Mouse (Mus musculus): ENCODE results near the gene Olfr1466. TPM values are rescaled to one million over a fixed set of nuclear protein-coding genes. Genes with fewer than 3 reads are reported as not detected.

Gene Olfr1466
- not detected in 2 replicates for polyA plus RNA-seq (2016; fragmentation: Nextera tagmentation; extraction: Ambion mirVana)

DNA sequence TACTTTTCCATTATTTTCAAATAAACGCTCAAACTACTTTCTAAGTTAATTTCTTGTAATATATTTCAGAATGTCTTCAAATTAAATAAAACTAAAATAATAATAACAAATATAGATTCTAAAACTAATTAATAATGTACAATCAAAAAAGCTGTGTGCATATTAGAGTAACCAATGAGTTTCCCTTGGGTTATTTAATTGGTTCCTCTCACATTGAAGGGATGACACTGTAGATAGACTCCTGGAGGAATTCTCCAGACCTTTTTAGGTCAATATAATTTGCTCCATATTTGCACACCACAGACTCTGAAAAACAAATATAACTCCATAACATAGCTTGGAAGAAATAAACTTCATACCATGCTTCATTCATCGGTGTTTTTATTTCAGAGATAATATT lies at the start of gene Olfr1466:
Gene Olfr1466 (plus strand): TSS at position 301 of the 400 bp plus-strand sequence.
- Histone ChIP-seq H3K9ac (no peak within 1 kb of the TSS), H3K27ac (no peak within 1 kb of the TSS), H3K4me2 (replicated peaks) (no peak within 1 kb of the TSS), H3K9me3 (peaks cover 9% of the 10 kb centered on the region), H3K4me3 (no peak within 1 kb of the TSS), H3K27me3 (no peaks in the 10 kb centered on the region), H3K36me3 (no peaks in the 10 kb centered on the region), H3K4me1 (no peaks in the 10 kb centered on the region)
- ATAC-seq (ENCODE audit: insufficient number of reproducible peaks, insufficient read depth, low FRiP score, low TSS enrichment): no peak
- 86% methylated on average over 2 of the region's 2 CpGs for WGBS

DNA sequence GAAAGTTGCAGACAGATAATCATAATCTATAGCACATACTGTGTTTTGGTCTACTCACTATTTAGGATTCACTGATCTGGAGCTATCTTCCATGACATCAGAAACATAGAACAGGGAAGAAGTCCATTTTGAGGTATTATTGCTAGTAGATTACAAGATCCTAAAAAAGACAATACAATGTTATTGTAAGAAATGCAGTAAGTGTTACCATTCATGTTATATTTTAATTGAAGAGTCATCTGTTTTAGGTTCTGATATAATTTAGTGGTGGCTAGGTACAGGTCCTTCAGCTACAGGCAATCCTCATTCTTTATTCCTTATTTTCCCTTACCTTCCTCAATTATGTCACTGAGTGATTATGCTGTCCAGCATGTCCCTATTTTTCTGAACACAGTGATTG lies 23.2 kb upstream of the Olfr1466 start, which contains the start of gene Olfr1465:
Gene Olfr1465 (minus strand): TSS at position 101 of the 400 bp plus-strand sequence.
- H3K27me3 ChIP-seq: no peaks in the 10 kb centered on the region
- no peak within 1 kb of the TSS for H3K4me2 ChIP-seq (replicated peaks)
- no peak within 1 kb of the TSS for H3K9ac ChIP-seq
- H3K36me3 ChIP-seq: no peaks in the 10 kb centered on the region
- no peaks in the 10 kb centered on the region; the same call in 1 of the 2 replicates for H3K9me3 ChIP-seq
- ATAC-seq (ENCODE audit: insufficient number of reproducible peaks, insufficient read depth, low FRiP score, low TSS enrichment): no peak
- H3K4me3 ChIP-seq: no peak within 1 kb of the TSS
- no peak within 1 kb of the TSS for H3K27ac ChIP-seq
- no peaks in the 10 kb centered on the region for H3K4me1 ChIP-seq

DNA sequence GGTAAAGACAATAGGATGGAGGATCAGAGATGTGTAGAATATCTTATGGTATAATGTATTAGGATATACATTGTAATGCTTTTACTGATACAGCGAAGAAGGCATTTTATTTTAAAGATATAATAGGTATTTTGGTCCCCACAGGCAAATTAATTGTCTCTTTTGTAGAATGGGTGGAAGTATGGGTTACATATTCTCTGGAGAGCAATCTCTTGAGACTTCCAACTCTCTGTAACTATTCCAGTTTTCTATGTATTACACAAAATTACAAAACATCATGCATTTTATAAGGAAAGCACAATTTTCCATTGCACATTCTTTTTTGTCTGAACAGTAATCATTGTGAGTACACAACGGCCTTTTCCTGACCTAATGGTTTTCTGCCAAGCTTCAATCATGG lies 23.3 kb downstream of the Olfr1466 start, which contains the start of gene Olfr1467:
Gene Olfr1467 (plus strand): TSS at position 301 of the 400 bp plus-strand sequence.
- 71% methylated on average over 2 of the region's 2 CpGs for WGBS
- Histone ChIP-seq H3K27ac (no peak within 1 kb of the TSS), H3K4me2 (replicated peaks) (no peak within 1 kb of the TSS), H3K9me3 (peaks cover 6% of the 10 kb centered on the region; the same call in 1 of the 2 replicates), H3K4me1 (no peaks in the 10 kb centered on the region), H3K36me3 (no peaks in the 10 kb centered on the region), H3K9ac (no peak within 1 kb of the TSS), H3K4me3 (no peak within 1 kb of the TSS), H3K27me3 (no peaks in the 10 kb centered on the region)
- no peak for ATAC-seq (ENCODE audit: insufficient number of reproducible peaks, insufficient read depth, low FRiP score, low TSS enrichment)

Other genes with a start within 250 kb of the Olfr1466 start
- not detected in 2 replicates for gene Olfr1457, start 241.0 kb upstream of the Olfr1466 start, polyA plus RNA-seq (2016; fragmentation: Nextera tagmentation; extraction: Ambion mirVana)
- gene Olfr1458, start 232.1 kb upstream of the Olfr1466 start, polyA plus RNA-seq (2016; fragmentation: Nextera tagmentation; extraction: Ambion mirVana): not detected in 2 replicates
- not detected in 2 replicates for gene Olfr1459, start 189.3 kb upstream of the Olfr1466 start, polyA plus RNA-seq (2016; fragmentation: Nextera tagmentation; extraction: Ambion mirVana)
- gene Olfr1461, start 175.9 kb upstream of the Olfr1466 start, polyA plus RNA-seq (2016; fragmentation: Nextera tagmentation; extraction: Ambion mirVana): not detected in 2 replicates
- not detected in 2 replicates for gene Olfr1462, start 153.1 kb upstream of the Olfr1466 start, polyA plus RNA-seq (2016; fragmentation: Nextera tagmentation; extraction: Ambion mirVana)
- gene Olfr1463, start 107.5 kb upstream of the Olfr1466 start, polyA plus RNA-seq (2016; fragmentation: Nextera tagmentation; extraction: Ambion mirVana): not detected in 2 replicates
- not detected in 2 replicates for gene Olfr1465, start 23.3 kb upstream of the Olfr1466 start, polyA plus RNA-seq (2016; fragmentation: Nextera tagmentation; extraction: Ambion mirVana)
- gene Olfr1467, start 23.4 kb downstream of the Olfr1466 start, polyA plus RNA-seq (2016; fragmentation: Nextera tagmentation; extraction: Ambion mirVana): not detected in 2 replicates
- gene Olfr1469, start 69.0 kb downstream of the Olfr1466 start, polyA plus RNA-seq (2016; fragmentation: Nextera tagmentation; extraction: Ambion mirVana): not detected in 2 replicates
- gene Olfr1471, start 104.5 kb downstream of the Olfr1466 start, polyA plus RNA-seq (2016; fragmentation: Nextera tagmentation; extraction: Ambion mirVana): not detected in 2 replicates
- gene Olfr1472, start 117.2 kb downstream of the Olfr1466 start, polyA plus RNA-seq (2016; fragmentation: Nextera tagmentation; extraction: Ambion mirVana): not detected in 2 replicates
- not detected in 2 replicates for gene Olfr1474, start 130.7 kb downstream of the Olfr1466 start, polyA plus RNA-seq (2016; fragmentation: Nextera tagmentation; extraction: Ambion mirVana)
- gene Olfr1475, start 141.3 kb downstream of the Olfr1466 start, polyA plus RNA-seq (2016; fragmentation: Nextera tagmentation; extraction: Ambion mirVana): not detected in 2 replicates
- gene Olfr1477, start 161.7 kb downstream of the Olfr1466 start, polyA plus RNA-seq (2016; fragmentation: Nextera tagmentation; extraction: Ambion mirVana): not detected in 2 replicates
- gene Olfr1480, start 189.1 kb downstream of the Olfr1466 start, polyA plus RNA-seq (2016; fragmentation: Nextera tagmentation; extraction: Ambion mirVana): not detected in 2 replicates
- not detected in 2 replicates for gene Olfr1484, start 244.6 kb downstream of the Olfr1466 start, polyA plus RNA-seq (2016; fragmentation: Nextera tagmentation; extraction: Ambion mirVana)

All from embryonic facial prominence, embryonic 12.5 days (tissue).